Comparison of ENCODE assay signal across 23 mouse cellular contexts in genomic region chr8:69884141-69884540, GRCm38 (mm10). TPM values are rescaled to one million over a fixed set of nuclear protein-coding genes. Genes with fewer than 3 reads are reported as not detected.
A peak's percentile ranks its signal among the peaks of the same experiment; 100 is the strongest.
DNase-seq lines count a peak whose midpoint lies in the region.
"Had no signal": no experiment of that assay in that cellular context is flagged by ENCODE, and none has a peak within 500 bp of the region (broad histone marks: within the 10 kb centered on the region; RNA-seq: fewer than 3 reads in every experiment).

No protein-coding gene starts in this region.

- H3K4me3 ChIP-seq in heart, embryonic 10.5 days: no peak overlapping the region
- H3K4me3 ChIP-seq: embryonic facial prominence, embryonic 10.5 days; embryonic facial prominence, embryonic 13.5 days; erythroblast, embryonic 14.5 days; forebrain, embryonic 12.5 days; forebrain, embryonic 15.5 days; hindbrain, embryonic 12.5 days; hindbrain, embryonic 15.5 days had no signal

- H3K27ac ChIP-seq in heart, embryonic 10.5 days: no peak overlapping the region
- H3K27ac ChIP-seq: embryonic facial prominence, embryonic 10.5 days; embryonic facial prominence, embryonic 13.5 days; forebrain, embryonic 12.5 days; forebrain, embryonic 15.5 days; hindbrain, embryonic 12.5 days; hindbrain, embryonic 15.5 days had no signal

- no peaks in the 10 kb centered on the region for H3K36me3 ChIP-seq in heart, embryonic 10.5 days
- H3K36me3 ChIP-seq: embryonic facial prominence, embryonic 10.5 days; embryonic facial prominence, embryonic 13.5 days; forebrain, embryonic 12.5 days; forebrain, embryonic 15.5 days; hindbrain, embryonic 12.5 days; hindbrain, embryonic 15.5 days had no signal

- peaks cover 100% of the 10 kb centered on the region for H3K27me3 ChIP-seq in heart, embryonic 10.5 days (ENCODE audit: insufficient read depth, poor library complexity, severe bottlenecking)

- WGBS in heart, embryonic 10.5 days: 56% methylated on average over 13 of the region's 13 CpGs

- no peaks in the 10 kb centered on the region for H3K9me3 ChIP-seq in heart, embryonic 10.5 days
- H3K9me3 ChIP-seq: embryonic facial prominence, embryonic 13.5 days; forebrain, embryonic 15.5 days; hindbrain, embryonic 12.5 days; hindbrain, embryonic 15.5 days had no signal

- peak; percentile 27 to 75 for DNase-seq in adrenal gland, adult (ENCODE audit: inconsistent age in 2 of 2, low spot score in 1 of 2)
- no peak for DNase-seq in adrenal gland, adult 18-20 months (ENCODE audit: low spot score in 2 of 2)
- DNase-seq in heart, embryonic 10.5 days (ENCODE audit: low spot score): peak; percentile 69
- DNase-seq in heart, adult 8-10 months (ENCODE audit: low spot score): no peak
- peak; percentile 49 for DNase-seq in adrenal gland, postnatal 10 days
- DNase-seq in ovary, postnatal 14 days (ENCODE audit: low spot score): no peak
- DNase-seq: cerebellum, adult 11-12 months; cerebellum, adult 8-10 months; cerebellum, postnatal 10 days; cerebellum, postnatal 36 days; embryo, embryonic 11 days; gastrocnemius, postnatal 25 days; heart, adult 18-20 months had no signal

- peaks cover 53% of the 10 kb centered on the region for H3K4me1 ChIP-seq in heart, embryonic 10.5 days

RNA-seq across cellular contexts. Expression of gene Cilp2, which starts 3.3 kb away (rescaled TPM):
- total RNA-seq in adrenal gland, adult 18-20 months (2021): under 1 TPM; 0.06 to 0.10 TPM
- polyA plus RNA-seq in heart, embryonic 10.5 days (2016; fragmentation: Nextera tagmentation; extraction: Ambion mirVana): 0.48 and 0.63 TPM in 2 replicates
- 1 to 10 TPM; 1.3 to 3.1 (median 2.4) TPM for total RNA-seq in heart, adult 8-10 months (2022)
- total RNA-seq in adrenal gland, postnatal 10 days (2021): 1 to 10 TPM in 1 of 2 experiments, under 1 TPM in 1; 0.64 to 1.5 TPM
- total RNA-seq: hematopoietic stem cell, adult 5-6 weeks had no signal
- polyA plus RNA-seq: activated CD4-positive, CD25-positive, alpha-beta regulatory T cell, adult 4 months; erythroblast, embryonic 14.5 days had no signal

RNA-seq across cellular contexts. Expression of gene Tssk6, which starts 17.8 kb away (rescaled TPM):
- under 1 TPM; 0.51 to 0.60 TPM for total RNA-seq in adrenal gland, adult 18-20 months (2021)
- 2.7 and 2.9 TPM in 2 replicates for polyA plus RNA-seq in heart, embryonic 10.5 days (2016; fragmentation: Nextera tagmentation; extraction: Ambion mirVana)
- total RNA-seq in heart, adult 8-10 months (2022): under 1 TPM in 1 of 4 experiments, not detected in 3; 0.19 TPM
- under 1 TPM; 0.79 to 0.84 TPM for total RNA-seq in adrenal gland, postnatal 10 days (2021)
- total RNA-seq: gastrocnemius, adult 8-10 months; gastrocnemius, postnatal 25 days had no signal
- polyA plus RNA-seq: activated CD4-positive, CD25-positive, alpha-beta regulatory T cell, adult 4 months had no signal

RNA-seq across cellular contexts. Expression of gene Ndufa13, which starts 18.2 kb away (rescaled TPM):
- total RNA-seq in adrenal gland, adult 18-20 months (2021): 100 to 1,000 TPM; 176 to 210 TPM
- 217 and 256 TPM in 2 replicates for polyA plus RNA-seq in heart, embryonic 10.5 days (2016; fragmentation: Nextera tagmentation; extraction: Ambion mirVana)
- total RNA-seq in heart, adult 8-10 months (2022): 100 to 1,000 TPM; 373 to 528 (median 455) TPM
- total RNA-seq in adrenal gland, postnatal 10 days (2021): 100 to 1,000 TPM; 237 to 261 TPM

RNA-seq across cellular contexts. Expression of gene Yjefn3, which starts 18.4 kb away (rescaled TPM):
- 1 to 10 TPM; 2.2 to 3.1 TPM for total RNA-seq in adrenal gland, adult 18-20 months (2021)
- 6.7 and 8.7 TPM in 2 replicates for polyA plus RNA-seq in heart, embryonic 10.5 days (2016; fragmentation: Nextera tagmentation; extraction: Ambion mirVana)
- 10 to 100 TPM in 3 of 4 experiments, 1 to 10 TPM in 1; 9.5 to 16.7 (median 13.2) TPM for total RNA-seq in heart, adult 8-10 months (2022)
- 1 to 10 TPM; 5.5 TPM for total RNA-seq in adrenal gland, postnatal 10 days (2021)
- total RNA-seq: hematopoietic stem cell, adult 5-6 weeks had no signal

RNA-seq across cellular contexts. Expression of gene Pbx4, which starts 51.9 kb away (rescaled TPM):
- total RNA-seq in adrenal gland, adult 18-20 months (2021): 1 to 10 TPM; 1.2 to 1.3 TPM
- polyA plus RNA-seq in heart, embryonic 10.5 days (2016; fragmentation: Nextera tagmentation; extraction: Ambion mirVana): 5.6 and 6.3 TPM in 2 replicates
- total RNA-seq in heart, adult 8-10 months (2022): under 1 TPM in 2 of 4 experiments, not detected in 2; 0.29 to 1.00 TPM
- 1 to 10 TPM; 1.2 to 1.7 TPM for total RNA-seq in adrenal gland, postnatal 10 days (2021)
- total RNA-seq: gastrocnemius, adult 8-10 months; gastrocnemius, postnatal 25 days; heart, adult 18-20 months had no signal

Comparison
In these comparisons a context has a peak if more than half of its experiments do, and no peak if none do; other contexts are left out.
1. DNase-seq: peak in adrenal gland, adult (2 of 2), heart, embryonic 10.5 days (single experiment) and adrenal gland, postnatal 10 days (single experiment); none in adrenal gland, adult 18-20 months (0 of 2), heart, adult 8-10 months (single experiment) and ovary, postnatal 14 days (single experiment).